Mouse (Mus musculus) CH12.LX (cell line): ENCODE data around the gene Olfr2. TPM values are rescaled to one million over a fixed set of nuclear protein-coding genes. Genes with fewer than 3 reads are reported as not detected.

ENCODE experiments used
- DNase-seq: peaks from one replicate; pipeline ENCODE4 v3.0.0-alpha.2; 2013; ENCODE audit errors: extremely low read depth
- H3K27ac ChIP-seq: 2 replicates; pipeline ENCODE4 v1.5.1; 2012; ENCODE audit warnings: low read depth, mild to moderate bottlenecking, control low read depth, moderate library complexity; ENCODE audit not compliant: insufficient read depth
- H3K27me3 ChIP-seq: replicated peaks from 2 replicates; pipeline ENCODE3; 2012; ENCODE audit warnings: inconsistent platforms
- H3K36me3 ChIP-seq, 2 experiments: replicated peaks in 1 of 2; 2 replicates each; pipeline versions ENCODE3 to v1.6.1; 2012; ENCODE audit warnings: inconsistent platforms in 1 of 2, low read length in 1 of 2, mild to moderate bottlenecking in 1 of 2, mixed read lengths in 1 of 2, moderate library complexity in 1 of 2; ENCODE audit not compliant: control insufficient read depth in 1 of 2, insufficient read depth in 1 of 2
- H3K4me1 ChIP-seq, 2 experiments: 2 replicates each; pipeline ENCODE4 v1.6.1; 2012; ENCODE audit warnings: inconsistent platforms in 1 of 2, moderate library complexity in 1 of 2; ENCODE audit not compliant: insufficient read depth in 2 of 2, control insufficient read depth in 1 of 2
- H3K4me2 ChIP-seq: 2 replicates; pipeline ENCODE4 v1.6.1; 2012; ENCODE audit warnings: low read depth, mild to moderate bottlenecking, control low read depth; ENCODE audit not compliant: poor library complexity, insufficient read depth, severe bottlenecking
- H3K4me3 ChIP-seq, 3 experiments: fragments of 150-350 bp in 1 of 3; sonication (generic) in 1 of 3; replicated peaks in 1 of 3; 2 replicates each; pipeline versions ENCODE3 to v1.5.1; 2011 to 2012; ENCODE audit warnings: low read depth in 2 of 3, low read length in 2 of 3, mild to moderate bottlenecking in 2 of 3, moderate library complexity in 2 of 3, control low read depth in 1 of 3, improper control_type of control experiment in 1 of 3, inconsistent platforms in 1 of 3, mixed read lengths in 1 of 3; ENCODE audit not compliant: poor library complexity in 1 of 3
- H3K79me2 ChIP-seq: replicated peaks from 2 replicates; pipeline ENCODE4 v1.6.1; 2012; ENCODE audit warnings: mild to moderate bottlenecking, moderate library complexity; ENCODE audit not compliant: control insufficient read depth, poor library complexity, insufficient read depth, severe bottlenecking; ENCODE audit errors: extremely low read depth
- H3K9ac ChIP-seq: 2 replicates; pipeline ENCODE4 v1.6.1; 2012; ENCODE audit warnings: low read depth, mild to moderate bottlenecking, control low read depth, moderate library complexity; ENCODE audit not compliant: insufficient read depth
- H3K9me3 ChIP-seq: replicated peaks from 2 replicates; pipeline ENCODE3; 2012; ENCODE audit warnings: low read length, inconsistent platforms, mixed read lengths
- BHLHE40 ChIP-seq: IDR thresholded peaks from 2 replicates; pipeline ENCODE4 v1.6.1; 2011; ENCODE audit warnings: mild to moderate bottlenecking, low read depth, low read length, improper control_type of control experiment
- E2F4 ChIP-seq: IDR thresholded peaks from 2 replicates; pipeline ENCODE4 v1.6.1; 2011; ENCODE audit warnings: low read depth, low read length, improper control_type of control experiment; ENCODE audit not compliant: insufficient replicate concordance
- IRF4 ChIP-seq: IDR thresholded peaks from 2 replicates; pipeline ENCODE4 v1.6.1; 2014; ENCODE audit warnings: low read depth, mild to moderate bottlenecking, inconsistent platforms, low read length, improper control_type of control experiment
- JUN ChIP-seq: IDR thresholded peaks from 2 replicates; pipeline ENCODE4 v1.6.1; 2011; ENCODE audit warnings: low read depth, mild to moderate bottlenecking, low read length, improper control_type of control experiment, moderate library complexity; ENCODE audit not compliant: insufficient read depth
- KAT2A ChIP-seq: IDR thresholded peaks from 2 replicates; pipeline ENCODE4 v1.6.1; 2012; ENCODE audit warnings: low read length, improper control_type of control experiment, inconsistent platforms; ENCODE audit not compliant: insufficient replicate concordance
- MYC ChIP-seq: IDR thresholded peaks from 2 replicates; pipeline ENCODE4 v1.6.1; 2011; ENCODE audit warnings: low read depth, mild to moderate bottlenecking, improper control_type of control experiment, low read length
- PAX5 ChIP-seq: IDR thresholded peaks from 2 replicates; pipeline ENCODE4 v1.6.1; 2012; ENCODE audit warnings: low read length, inconsistent platforms, mixed read lengths
- POLR2A ChIP-seq: IDR thresholded peaks from 2 replicates; pipeline ENCODE4 v1.6.1; 2011; ENCODE audit warnings: low read depth, mild to moderate bottlenecking, improper control_type of control experiment, low read length
- RCOR1 ChIP-seq: conservative IDR thresholded peaks from 2 replicates; pipeline ENCODE4 v1.6.1; 2012; ENCODE audit warnings: low read depth, mild to moderate bottlenecking, inconsistent platforms, low read length, improper control_type of control experiment
- SMC3 ChIP-seq: IDR thresholded peaks from 2 replicates; pipeline ENCODE4 v1.6.1; 2011; ENCODE audit warnings: low read depth, low read length, improper control_type of control experiment
- TBP ChIP-seq: conservative IDR thresholded peaks from 2 replicates; pipeline ENCODE4 v1.6.1; 2011; ENCODE audit warnings: low read depth, low read length, improper control_type of control experiment
- UBTF ChIP-seq: IDR thresholded peaks from 2 replicates; pipeline ENCODE4 v1.6.1; 2012; ENCODE audit warnings: low read depth, mild to moderate bottlenecking, inconsistent platforms, low read length, improper control_type of control experiment, moderate library complexity
- USF1 ChIP-seq: IDR thresholded peaks from 2 replicates; pipeline ENCODE4 v1.6.1; 2014; ENCODE audit warnings: low read depth, mild to moderate bottlenecking, inconsistent platforms, low read length, improper control_type of control experiment
- USF2 ChIP-seq: conservative IDR thresholded peaks from 2 replicates; pipeline ENCODE4 v1.6.1; 2011; ENCODE audit warnings: low read depth, low read length, improper control_type of control experiment
- ZKSCAN1 ChIP-seq: IDR thresholded peaks from 2 replicates; pipeline ENCODE4 v1.6.1; 2012; ENCODE audit warnings: low read depth, inconsistent platforms, low read length, improper control_type of control experiment, borderline replicate concordance
- ZMIZ1 ChIP-seq: IDR thresholded peaks from 2 replicates; pipeline ENCODE4 v1.6.1; 2012; ENCODE audit warnings: low read depth, mild to moderate bottlenecking, inconsistent platforms, low read length, improper control_type of control experiment
- dilution Hi-C: fragments of 300-500 bp; cut with MboI; formaldehyde crosslinking; loops from 2 replicates; pipeline ENCODE4 v1.14.3; 2020; ENCODE audit warnings: low sequenced_read_pairs; ENCODE audit not compliant: extremely low pct_unique_long_range_greater_than_20kb, extremely low pct_ligation_motif_present
- in situ Hi-C: fragments of 300-500 bp; cut with MboI; formaldehyde crosslinking; loops from 3 replicates; pipeline ENCODE4 v1.14.3; 2019; ENCODE audit warnings: low sequenced_read_pairs, low pct_ligation_motif_present, low pct_unique_long_range_greater_than_20kb, mixed read lengths
- polyA plus RNA-seq: library from polyadenylated mRNA; unstranded; fragments of >175 nt; gene quantifications from 2 replicates; pipeline ENCODE4 v1.2.1, GENCODE M21; 2012; ENCODE audit warnings: low read depth; ENCODE audit not compliant: insufficient read length
- total RNA-seq, 2 experiments: library from RNA; depleted of rRNA; stranded (reverse); fragments of 300-350 nt in 1 of 2; fragments of >200 nt in 1 of 2; gene quantifications; 2 replicates each; pipeline ENCODE4 v1.2.3; 2012 to 2014

The Olfr2 gene
- total and polyA plus RNA-seq, 3 experiments = not detected

- no peak for TF ChIP-seq JUN
- TF ChIP-seq MYC = no peak
- no peak for TF ChIP-seq USF2
- no peak for TF ChIP-seq POLR2A
- TF ChIP-seq TBP = no peak
- TF ChIP-seq PAX5 = no peak
- TF ChIP-seq KAT2A = no peak
- no peak for TF ChIP-seq E2F4
- no peak for TF ChIP-seq UBTF
- no peak for TF ChIP-seq USF1
- no peak for TF ChIP-seq BHLHE40
- TF ChIP-seq ZMIZ1 = no peak
- no peak for TF ChIP-seq IRF4
- TF ChIP-seq RCOR1 = no peak
- TF ChIP-seq SMC3 = no peak
- no peak for TF ChIP-seq ZKSCAN1
- TF ChIP-seq, all 38 proteins: peak for 0
- Histone ChIP-seq H3K36me3 (no peaks in the 10 kb centered on the region), H3K27me3 (no peaks in the 10 kb centered on the region), H3K9me3 (no peaks in the 10 kb centered on the region), H3K79me2 (no peaks in the 10 kb centered on the region), H3K4me3 (no peak within 1 kb of the TSS), H3K4me2 (no peak within 1 kb of the TSS), H3K27ac (no peak within 1 kb of the TSS), H3K4me1 (no peaks in the 10 kb centered on the region), H3K9ac (no peak within 1 kb of the TSS)
- dilution Hi-C loops = no loop called here
- no peak for DNase-seq
- in situ Hi-C loops = no loop called here
Observed at GRCm38 (mm10) chr7:106948212-106948611, 57.7 kb downstream of the Olfr2 start, which contains the start of gene Olfr710. TSS of gene Olfr710 (minus strand) at chr7:106948312.

Other genes with a start within 250 kb of the Olfr2 start
Only the 20 nearest of the 22 such genes appear.
- not detected in 2 replicates for gene Olfr700, start 197.2 kb downstream of the Olfr2 start, total RNA-seq (2012; rRNA removed)
- not detected in 2 replicates for gene Olfr700, start 197.2 kb downstream of the Olfr2 start, total RNA-seq (2014; rRNA removed)
- gene Olfr700, start 197.2 kb downstream of the Olfr2 start, polyA plus RNA-seq = not detected in 2 replicates
- not detected in 2 replicates for gene Olfr701, start 191.9 kb downstream of the Olfr2 start, total RNA-seq (2012; rRNA removed)
- gene Olfr701, start 191.9 kb downstream of the Olfr2 start, total RNA-seq (2014; rRNA removed) = not detected in 2 replicates
- gene Olfr701, start 191.9 kb downstream of the Olfr2 start, polyA plus RNA-seq = not detected in 2 replicates
- not detected in 2 replicates for gene Olfr702, start 172.2 kb downstream of the Olfr2 start, total RNA-seq (2012; rRNA removed)
- gene Olfr702, start 172.2 kb downstream of the Olfr2 start, total RNA-seq (2014; rRNA removed) = not detected in 2 replicates
- gene Olfr702, start 172.2 kb downstream of the Olfr2 start, polyA plus RNA-seq = not detected in 2 replicates
- not detected in 2 replicates for gene Olfr703, start 162.7 kb downstream of the Olfr2 start, total RNA-seq (2012; rRNA removed)
- gene Olfr703, start 162.7 kb downstream of the Olfr2 start, total RNA-seq (2014; rRNA removed) = not detected in 2 replicates
- not detected in 2 replicates for gene Olfr703, start 162.7 kb downstream of the Olfr2 start, polyA plus RNA-seq
- not detected in 2 replicates for gene Olfr704, start 142.9 kb downstream of the Olfr2 start, total RNA-seq (2012; rRNA removed)
- gene Olfr704, start 142.9 kb downstream of the Olfr2 start, total RNA-seq (2014; rRNA removed) = not detected in 2 replicates
- gene Olfr704, start 142.9 kb downstream of the Olfr2 start, polyA plus RNA-seq = not detected in 2 replicates
- not detected in 2 replicates for gene Olfr705, start 129.2 kb downstream of the Olfr2 start, total RNA-seq (2012; rRNA removed)
- gene Olfr705, start 129.2 kb downstream of the Olfr2 start, total RNA-seq (2014; rRNA removed) = not detected in 2 replicates
- gene Olfr705, start 129.2 kb downstream of the Olfr2 start, polyA plus RNA-seq = not detected in 2 replicates
- gene Olfr706, start 117.9 kb downstream of the Olfr2 start, total RNA-seq (2012; rRNA removed) = not detected in 2 replicates
- not detected in 2 replicates for gene Olfr706, start 117.9 kb downstream of the Olfr2 start, total RNA-seq (2014; rRNA removed)
- gene Olfr706, start 117.9 kb downstream of the Olfr2 start, polyA plus RNA-seq = not detected in 2 replicates
- gene Olfr707, start 104.8 kb downstream of the Olfr2 start, total RNA-seq (2012; rRNA removed) = not detected in 2 replicates
- gene Olfr707, start 104.8 kb downstream of the Olfr2 start, total RNA-seq (2014; rRNA removed) = not detected in 2 replicates
- gene Olfr707, start 104.8 kb downstream of the Olfr2 start, polyA plus RNA-seq = not detected in 2 replicates
- gene Olfr1532-ps1, start 98.1 kb downstream of the Olfr2 start, total RNA-seq (2012; rRNA removed) = not detected in 2 replicates
- gene Olfr1532-ps1, start 98.1 kb downstream of the Olfr2 start, total RNA-seq (2014; rRNA removed) = not detected in 2 replicates
- not detected in 2 replicates for gene Olfr1532-ps1, start 98.1 kb downstream of the Olfr2 start, polyA plus RNA-seq
- not detected in 2 replicates for gene Olfr709-ps1, start 73.9 kb downstream of the Olfr2 start, total RNA-seq (2012; rRNA removed)
- gene Olfr709-ps1, start 73.9 kb downstream of the Olfr2 start, total RNA-seq (2014; rRNA removed) = not detected in 2 replicates
- not detected in 2 replicates for gene Olfr709-ps1, start 73.9 kb downstream of the Olfr2 start, polyA plus RNA-seq
- gene Olfr710, start 57.8 kb downstream of the Olfr2 start, total RNA-seq (2012; rRNA removed) = not detected in 2 replicates
- gene Olfr710, start 57.8 kb downstream of the Olfr2 start, total RNA-seq (2014; rRNA removed) = not detected in 2 replicates
- not detected in 2 replicates for gene Olfr710, start 57.8 kb downstream of the Olfr2 start, polyA plus RNA-seq
- not detected in 2 replicates for gene Olfr6, start 42.1 kb downstream of the Olfr2 start, total RNA-seq (2012; rRNA removed)
- gene Olfr6, start 42.1 kb downstream of the Olfr2 start, total RNA-seq (2014; rRNA removed) = not detected in 2 replicates
- not detected in 2 replicates for gene Olfr6, start 42.1 kb downstream of the Olfr2 start, polyA plus RNA-seq
- not detected in 2 replicates for gene Olfr711, start 30.6 kb downstream of the Olfr2 start, total RNA-seq (2012; rRNA removed)
- not detected in 2 replicates for gene Olfr711, start 30.6 kb downstream of the Olfr2 start, total RNA-seq (2014; rRNA removed)
- gene Olfr711, start 30.6 kb downstream of the Olfr2 start, polyA plus RNA-seq = not detected in 2 replicates
- gene Olfr713, start 25.1 kb upstream of the Olfr2 start, total RNA-seq (2012; rRNA removed) = not detected in 2 replicates
- not detected in 2 replicates for gene Olfr713, start 25.1 kb upstream of the Olfr2 start, total RNA-seq (2014; rRNA removed)
- gene Olfr713, start 25.1 kb upstream of the Olfr2 start, polyA plus RNA-seq = not detected in 2 replicates
- not detected in 2 replicates for gene Olfr714, start 64.9 kb upstream of the Olfr2 start, total RNA-seq (2012; rRNA removed)
- gene Olfr714, start 64.9 kb upstream of the Olfr2 start, total RNA-seq (2014; rRNA removed) = not detected in 2 replicates
- gene Olfr714, start 64.9 kb upstream of the Olfr2 start, polyA plus RNA-seq = not detected in 2 replicates
- not detected in 2 replicates for gene Olfr17, start 87.1 kb upstream of the Olfr2 start, total RNA-seq (2012; rRNA removed)
- not detected in 2 replicates for gene Olfr17, start 87.1 kb upstream of the Olfr2 start, total RNA-seq (2014; rRNA removed)
- not detected in 2 replicates for gene Olfr17, start 87.1 kb upstream of the Olfr2 start, polyA plus RNA-seq
- not detected in 2 replicates for gene Olfr715b, start 104.3 kb upstream of the Olfr2 start, total RNA-seq (2012; rRNA removed)
- not detected in 2 replicates for gene Olfr715b, start 104.3 kb upstream of the Olfr2 start, total RNA-seq (2014; rRNA removed)
- not detected in 2 replicates for gene Olfr715b, start 104.3 kb upstream of the Olfr2 start, polyA plus RNA-seq
- gene Olfr715, start 125.0 kb upstream of the Olfr2 start, total RNA-seq (2012; rRNA removed) = not detected in 2 replicates
- not detected in 2 replicates for gene Olfr715, start 125.0 kb upstream of the Olfr2 start, total RNA-seq (2014; rRNA removed)
- gene Olfr715, start 125.0 kb upstream of the Olfr2 start, polyA plus RNA-seq = not detected in 2 replicates
- not detected in 2 replicates for gene Olfr716, start 132.3 kb upstream of the Olfr2 start, total RNA-seq (2012; rRNA removed)
- not detected in 2 replicates for gene Olfr716, start 132.3 kb upstream of the Olfr2 start, total RNA-seq (2014; rRNA removed)
- not detected in 2 replicates for gene Olfr716, start 132.3 kb upstream of the Olfr2 start, polyA plus RNA-seq
- gene Nlrp14, start 160.9 kb upstream of the Olfr2 start, total RNA-seq (2012; rRNA removed) = not detected in 2 replicates
- not detected in 2 replicates for gene Nlrp14, start 160.9 kb upstream of the Olfr2 start, total RNA-seq (2014; rRNA removed)
- not detected in 2 replicates for gene Nlrp14, start 160.9 kb upstream of the Olfr2 start, polyA plus RNA-seq